Mouse (Mus musculus): Measurements from ENCODE around the gene Tbkbp1. TPM values are rescaled to one million over a fixed set of nuclear protein-coding genes. Genes with fewer than 3 reads are reported as not detected.

Tbkbp1 gene
- polyA plus RNA-seq, 1 experiment from 2014 or later = 8.9 TPM

DNA sequence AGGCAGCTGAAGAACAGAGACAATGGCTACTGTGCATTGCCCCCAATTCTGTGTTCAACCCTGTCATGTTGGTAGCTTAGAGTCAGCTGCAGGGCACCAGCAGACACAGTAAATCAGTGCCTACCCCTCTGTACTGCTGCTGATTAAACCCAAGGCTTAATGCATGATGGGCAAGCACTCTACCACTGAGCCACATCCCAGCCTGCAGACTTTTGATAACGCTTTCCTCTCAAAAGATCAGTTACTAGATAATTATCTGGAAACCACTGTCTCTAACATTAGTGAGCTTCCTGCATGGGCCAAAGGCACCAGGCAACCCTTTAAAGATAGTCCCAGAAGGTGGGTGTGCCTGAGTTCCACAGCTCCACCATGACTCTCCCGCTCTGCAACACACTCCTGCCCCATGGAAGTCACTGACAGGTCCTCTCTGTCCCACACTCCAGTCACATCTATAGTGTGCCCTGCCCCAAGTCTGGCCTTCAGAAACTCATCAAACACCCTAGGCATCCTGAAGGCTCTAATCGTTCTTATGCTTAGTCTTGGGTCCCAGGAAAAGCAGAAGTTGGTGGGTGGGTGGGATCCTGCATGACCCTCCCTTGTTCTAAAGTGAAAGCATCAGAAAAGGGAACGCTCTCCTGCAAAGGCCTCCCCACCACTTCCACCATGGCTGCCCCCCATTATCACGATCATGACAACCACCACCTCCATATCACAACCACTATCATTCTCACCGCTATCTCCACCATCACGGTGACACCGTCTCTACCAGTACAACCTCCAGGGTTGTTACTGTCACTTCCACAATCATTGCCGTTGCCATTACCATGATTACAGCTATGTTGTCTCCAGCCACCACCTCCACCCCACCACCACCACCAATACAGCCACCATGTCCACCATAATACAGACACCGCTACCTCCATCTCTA, 47.9 kb downstream of the Tbkbp1 start:
- ATAC-seq (ENCODE audit: insufficient number of reproducible peaks, low FRiP score, low TSS enrichment, low read depth) = no peak
- Histone ChIP-seq H3K27ac (replicated peaks) (no peak overlapping the region), H3K4me1 (no peaks in the 10 kb centered on the region), H3K36me3 (no peaks in the 10 kb centered on the region), H3K4me3 (replicated peaks) (no peak overlapping the region), H3K9ac (no peak overlapping the region), H3K4me2 (replicated peaks) (no peak overlapping the region), H3K27me3 (peaks cover 28% of the 10 kb centered on the region), H3K9me3 (replicated peaks) (no peaks in the 10 kb centered on the region)
- 93% methylated on average over 10 of the region's 10 CpGs for WGBS

DNA sequence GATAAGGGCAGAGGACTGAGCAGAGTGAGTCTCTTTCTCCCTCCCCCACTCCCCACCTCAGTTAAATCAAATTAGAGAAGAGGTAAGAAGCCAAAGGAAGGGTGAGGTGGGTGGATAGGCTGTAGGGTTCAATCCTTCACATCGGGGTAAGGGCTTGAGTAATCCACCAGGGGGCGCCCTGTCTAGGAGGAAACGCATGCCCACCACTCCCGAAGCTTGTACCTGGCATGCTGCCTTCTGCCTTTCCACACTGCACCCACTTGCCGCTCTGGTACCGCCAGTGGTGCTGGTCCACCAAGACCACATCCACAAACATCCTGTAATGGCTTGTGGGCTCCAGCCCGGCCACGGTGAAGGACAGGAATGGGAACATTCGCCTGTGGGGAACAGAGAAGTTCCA, 49.6 kb downstream of the Tbkbp1 start:
- no peak overlapping the region for H3K9ac ChIP-seq
- H3K4me2 ChIP-seq (replicated peaks) = no peak overlapping the region
- H3K9me3 ChIP-seq (replicated peaks) = no peaks in the 10 kb centered on the region
- 14% methylated on average over 9 of the region's 9 CpGs for WGBS
- no peak overlapping the region for H3K4me3 ChIP-seq (replicated peaks)
- no peaks in the 10 kb centered on the region for H3K4me1 ChIP-seq
- H3K27me3 ChIP-seq = peaks cover 44% of the 10 kb centered on the region
- H3K27ac ChIP-seq (replicated peaks) = no peak overlapping the region
- no peak for ATAC-seq (ENCODE audit: insufficient number of reproducible peaks, low FRiP score, low TSS enrichment, low read depth)
- H3K36me3 ChIP-seq = no peaks in the 10 kb centered on the region

DNA sequence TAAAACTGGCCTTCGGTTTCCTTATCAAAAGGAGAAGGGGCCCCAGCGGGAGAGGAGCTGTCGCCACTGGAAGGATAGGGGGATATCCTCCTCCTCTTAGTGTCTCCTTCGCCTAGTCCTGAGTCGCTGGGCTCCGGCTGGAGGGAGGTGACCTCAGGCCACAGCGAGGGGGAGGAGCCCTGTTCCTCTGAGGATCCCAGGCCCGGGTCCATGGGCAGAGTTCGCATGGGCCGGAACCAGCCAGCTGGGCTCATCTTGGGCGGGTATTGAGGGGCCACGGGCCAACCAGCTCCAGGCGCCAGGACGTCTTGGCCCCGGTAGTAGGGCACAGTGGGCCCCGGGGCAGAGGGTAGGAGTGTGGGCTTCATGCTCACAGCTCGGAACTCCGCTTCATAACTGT, 52.5 kb downstream of the Tbkbp1 start:
- H3K9me3 ChIP-seq (replicated peaks) = no peaks in the 10 kb centered on the region
- no peaks in the 10 kb centered on the region for H3K4me1 ChIP-seq
- no peak overlapping the region for H3K4me2 ChIP-seq (replicated peaks)
- 21% methylated on average over 18 of the region's 18 CpGs for WGBS
- H3K27me3 ChIP-seq = peaks cover 45% of the 10 kb centered on the region
- no peak for ATAC-seq (ENCODE audit: insufficient number of reproducible peaks, low FRiP score, low TSS enrichment, low read depth)
- no peak overlapping the region for H3K4me3 ChIP-seq (replicated peaks)
- H3K27ac ChIP-seq (replicated peaks) = no peak overlapping the region
- no peaks in the 10 kb centered on the region for H3K36me3 ChIP-seq
- H3K9ac ChIP-seq = no peak overlapping the region

DNA sequence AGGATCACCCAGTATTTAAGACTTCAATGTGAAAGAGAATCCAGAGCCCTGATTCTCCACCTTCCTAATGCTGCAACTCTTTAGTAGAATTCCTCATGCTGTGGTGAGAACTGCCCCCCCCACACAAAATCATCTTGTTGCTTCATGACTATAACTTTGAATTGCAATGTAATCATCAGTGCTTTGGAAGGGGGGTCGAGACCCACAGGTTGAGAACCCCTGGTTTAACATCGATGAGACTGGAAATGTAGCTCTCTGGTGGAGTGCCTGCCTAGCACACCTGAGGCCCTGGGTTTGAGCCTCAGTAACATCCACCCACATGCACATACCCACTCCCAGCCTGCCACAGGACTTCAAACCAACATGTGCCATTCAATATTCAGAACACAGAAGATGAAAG, 56.7 kb downstream of the Tbkbp1 start:
- Histone ChIP-seq H3K4me1 (no peaks in the 10 kb centered on the region), H3K9ac (no peak overlapping the region), H3K4me3 (replicated peaks) (no peak overlapping the region), H3K27me3 (peaks cover 33% of the 10 kb centered on the region), H3K27ac (replicated peaks) (no peak overlapping the region), H3K4me2 (replicated peaks) (no peak overlapping the region), H3K9me3 (replicated peaks) (no peaks in the 10 kb centered on the region), H3K36me3 (no peaks in the 10 kb centered on the region)
- WGBS = 62% methylated on average over 2 of the region's 2 CpGs
- ATAC-seq (ENCODE audit: insufficient number of reproducible peaks, low FRiP score, low TSS enrichment, low read depth) = no peak

DNA sequence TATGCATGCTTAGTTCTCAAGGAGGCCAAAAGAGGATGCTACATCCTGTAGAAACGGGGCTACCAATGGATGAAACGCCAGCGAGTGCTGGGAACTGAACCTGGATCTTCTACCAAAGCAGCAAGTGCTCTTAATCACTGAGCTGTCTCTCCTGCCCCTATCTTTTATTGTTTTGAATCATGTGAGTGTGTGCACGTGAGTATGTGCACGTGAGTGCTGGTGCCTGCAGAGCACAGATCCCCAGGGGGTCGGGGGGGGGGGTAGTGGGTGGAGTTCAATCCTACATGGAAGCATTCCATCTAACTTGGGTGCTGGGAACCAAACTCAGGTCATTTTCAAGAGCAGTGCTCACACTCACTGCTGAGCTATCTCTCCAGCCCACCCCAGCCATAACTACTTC, 64.9 kb downstream of the Tbkbp1 start:
- Histone ChIP-seq H3K4me2 (replicated peaks) (no peak overlapping the region), H3K36me3 (no peaks in the 10 kb centered on the region), H3K27ac (replicated peaks) (no peak overlapping the region), H3K9me3 (replicated peaks) (0 out of 2 replicates have a peak, but pooled peaks cover 5% of the 10 kb centered on the region), H3K27me3 (0 out of 2 replicates have a peak, but pooled peaks cover 6% of the 10 kb centered on the region), H3K9ac (no peak overlapping the region), H3K4me3 (replicated peaks) (no peak overlapping the region), H3K4me1 (peaks cover 13% of the 10 kb centered on the region)
- WGBS = 68% methylated on average over 6 of the region's 6 CpGs
- ATAC-seq (ENCODE audit: insufficient number of reproducible peaks, low FRiP score, low TSS enrichment, low read depth) = no peak

Small RNAs within 50 kb of the gene (microRNA-seq; reads per million reads assigned to microRNA genes)
- gene Mir7235 (ENCODE audit: borderline number of aligned reads) = not detected

Other genes with a start within 250 kb of the Tbkbp1 start
- gene Cdk5rap3, start 235.0 kb downstream of the Tbkbp1 start, polyA plus RNA-seq (2015; fragmentation: Nextera tagmentation; extraction: Ambion mirVana) = 77.7 and 82.3 TPM in 2 replicates
- 5.6 and 6.1 TPM in 2 replicates for gene Prr15l, start 223.4 kb downstream of the Tbkbp1 start, polyA plus RNA-seq (2015; fragmentation: Nextera tagmentation; extraction: Ambion mirVana)
- 28.2 and 30.5 TPM in 2 replicates for gene Pnpo, start 207.5 kb downstream of the Tbkbp1 start, polyA plus RNA-seq (2015; fragmentation: Nextera tagmentation; extraction: Ambion mirVana)
- 16.8 and 17.9 TPM in 2 replicates for gene Sp2, start 168.5 kb downstream of the Tbkbp1 start, polyA plus RNA-seq (2015; fragmentation: Nextera tagmentation; extraction: Ambion mirVana)
- gene Sp6, start 138.1 kb downstream of the Tbkbp1 start, polyA plus RNA-seq (2015; fragmentation: Nextera tagmentation; extraction: Ambion mirVana) = 18.5 and 26.7 TPM in 2 replicates
- 22.5 and 23.9 TPM in 2 replicates for gene Scrn2, start 121.6 kb downstream of the Tbkbp1 start, polyA plus RNA-seq (2015; fragmentation: Nextera tagmentation; extraction: Ambion mirVana)
- 9.5 and 21.4 TPM in 2 replicates for gene Lrrc46, start 110.1 kb downstream of the Tbkbp1 start, polyA plus RNA-seq (2015; fragmentation: Nextera tagmentation; extraction: Ambion mirVana)
- 77.9 and 80.4 TPM in 2 replicates for gene Mrpl10, start 109.9 kb downstream of the Tbkbp1 start, polyA plus RNA-seq (2015; fragmentation: Nextera tagmentation; extraction: Ambion mirVana)
- 10.4 and 10.8 TPM in 2 replicates for gene Osbpl7, start 100.9 kb downstream of the Tbkbp1 start, polyA plus RNA-seq (2015; fragmentation: Nextera tagmentation; extraction: Ambion mirVana)
- 0.07 and 0.15 TPM in 2 replicates for gene Tbx21, start 36.2 kb downstream of the Tbkbp1 start, polyA plus RNA-seq (2015; fragmentation: Nextera tagmentation; extraction: Ambion mirVana)
- gene Kpnb1, start 36.4 kb upstream of the Tbkbp1 start, polyA plus RNA-seq (2015; fragmentation: Nextera tagmentation; extraction: Ambion mirVana) = 43.8 and 49.9 TPM in 2 replicates
- gene Npepps, start 129.1 kb upstream of the Tbkbp1 start, polyA plus RNA-seq (2015; fragmentation: Nextera tagmentation; extraction: Ambion mirVana) = 93.3 and 102 TPM in 2 replicates
- gene Mrpl45, start 164.2 kb upstream of the Tbkbp1 start, polyA plus RNA-seq (2015; fragmentation: Nextera tagmentation; extraction: Ambion mirVana) = 36.8 and 43.6 TPM in 2 replicates
- 0.05 and 0.18 TPM in 2 replicates for gene Gpr179, start 200.6 kb upstream of the Tbkbp1 start, polyA plus RNA-seq (2015; fragmentation: Nextera tagmentation; extraction: Ambion mirVana)
- 4.8 TPM in 2 replicates for gene Socs7, start 211.1 kb upstream of the Tbkbp1 start, polyA plus RNA-seq (2015; fragmentation: Nextera tagmentation; extraction: Ambion mirVana)